Mouse (Mus musculus): ENCODE measurements around the gene Kcnj5. TPM values are rescaled to one million over a fixed set of nuclear protein-coding genes. Genes with fewer than 3 reads are reported as not detected.
A peak's percentile ranks its signal among the peaks of the same experiment; 100 is the strongest.

Gene Kcnj5
- polyA plus RNA-seq, 1 experiment from 2014 or later: 1.3 TPM

- no peak overlapping the region for H3K4me3 ChIP-seq
- no peak overlapping the region for H3K27ac ChIP-seq
- 0 out of 2 replicates have a peak overlapping the region, but pooled peaks have one; percentile 8 for H3K4me2 ChIP-seq
- no peaks in the 10 kb centered on the region for H3K36me3 ChIP-seq (replicated peaks)
- no peaks in the 10 kb centered on the region for H3K27me3 ChIP-seq (replicated peaks)
- H3K9ac ChIP-seq: no peak overlapping the region
- 70% methylated on average over 4 of the region's 4 CpGs for WGBS
- H3K9me3 ChIP-seq: no peaks in the 10 kb centered on the region
- no peak for ATAC-seq (replicated peaks)
- H3K4me1 ChIP-seq: peaks cover 7% of the 10 kb centered on the region
Measured at GRCm38 (mm10) chr9:32312208-32312607, 31.9 kb downstream of the Kcnj5 start.

DNA sequence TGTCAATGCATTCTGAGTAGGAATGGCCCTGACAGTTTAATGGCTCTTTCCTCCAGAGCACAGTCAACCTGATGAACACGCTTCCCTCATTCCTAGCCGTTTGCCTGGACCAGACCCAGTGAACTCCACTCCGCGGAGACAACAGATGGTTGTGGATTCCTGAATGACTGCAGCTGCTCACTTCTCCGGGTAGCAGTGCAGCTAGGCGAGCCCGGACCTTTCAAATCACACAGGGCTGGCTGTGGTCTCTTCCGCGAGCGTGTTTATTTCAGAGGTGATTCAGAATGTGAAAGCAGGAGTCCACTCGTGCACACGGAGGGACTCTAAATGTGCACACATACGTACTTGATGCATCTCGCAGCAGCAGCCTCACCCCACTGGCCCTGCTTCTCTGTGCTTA, 32.4 kb downstream of the Kcnj5 start:
- ATAC-seq (replicated peaks): no peak

GRCm38 (mm10) chr9:32302501-32303150, 41.5 kb downstream of the Kcnj5 start:
- no peaks in the 10 kb centered on the region for H3K4me1 ChIP-seq
- H3K9me3 ChIP-seq: no peaks in the 10 kb centered on the region
- 38% methylated on average over 13 of the region's 13 CpGs for WGBS
- no peak overlapping the region for H3K9ac ChIP-seq
- peak; percentile 56; the same call in 1 of the 2 replicates for ATAC-seq (replicated peaks)
- no peak overlapping the region for H3K4me2 ChIP-seq
- H3K27ac ChIP-seq: no peak overlapping the region
- H3K36me3 ChIP-seq (replicated peaks): no peaks in the 10 kb centered on the region
- H3K4me3 ChIP-seq: no peak overlapping the region
- no peaks in the 10 kb centered on the region for H3K27me3 ChIP-seq (replicated peaks)

More for the DNA sequence above, 32.4 kb downstream of the Kcnj5 start:
- Histone ChIP-seq H3K9me3 (no peaks in the 10 kb centered on the region), H3K9ac (no peak overlapping the region), H3K4me1 (peaks cover 7% of the 10 kb centered on the region), H3K4me2 (0 out of 2 replicates have a peak overlapping the region, but pooled peaks have one; percentile 8), H3K27ac (no peak overlapping the region), H3K36me3 (replicated peaks) (no peaks in the 10 kb centered on the region), H3K4me3 (no peak overlapping the region), H3K27me3 (replicated peaks) (no peaks in the 10 kb centered on the region)
- whole genome bisulfite sequencing: 52% methylated on average over 14 of the region's 14 CpGs

GRCm38 (mm10) chr9:32295061-32295800, 48.9 kb downstream of the Kcnj5 start:
- Histone ChIP-seq H3K4me3 (no peak overlapping the region), H3K27ac (no peak overlapping the region), H3K4me2 (no peak overlapping the region), H3K9ac (no peak overlapping the region), H3K9me3 (no peaks in the 10 kb centered on the region), H3K36me3 (replicated peaks) (no peaks in the 10 kb centered on the region), H3K4me1 (peaks cover 11% of the 10 kb centered on the region), H3K27me3 (replicated peaks) (no peaks in the 10 kb centered on the region)
- ATAC-seq (replicated peaks): no peak
- WGBS: 86% methylated on average over 9 of the region's 9 CpGs

DNA sequence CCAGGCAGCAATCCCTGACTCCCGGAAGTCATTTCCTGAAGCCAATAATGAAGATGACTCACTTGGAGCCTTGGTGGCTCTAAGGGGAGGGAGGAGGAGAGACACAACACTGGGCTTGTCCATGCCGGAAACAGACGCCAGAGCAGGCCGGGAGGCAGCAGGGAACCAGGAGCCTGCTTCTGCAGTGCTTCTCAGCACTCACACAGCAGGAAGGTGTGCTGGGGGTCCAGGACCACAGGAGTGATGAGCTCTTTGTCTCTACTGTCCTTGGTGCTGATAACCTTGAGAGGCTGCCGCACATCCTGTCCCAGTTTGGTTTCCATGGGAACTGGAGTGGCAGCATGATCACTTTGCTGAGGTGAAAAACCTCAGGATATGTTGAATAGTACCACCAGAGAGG, 51.5 kb downstream of the Kcnj5 start:
- WGBS: 35% methylated on average over 5 of the region's 5 CpGs
- peak overlapping the region; percentile 71 for H3K27ac ChIP-seq
- peak; percentile 74 for ATAC-seq (replicated peaks)

GRCm38 (mm10) chr9:32291618-32292017, 52.5 kb downstream of the Kcnj5 start:
- Histone ChIP-seq H3K4me1 (peaks cover 11% of the 10 kb centered on the region), H3K27ac (no peak overlapping the region), H3K36me3 (replicated peaks) (no peaks in the 10 kb centered on the region), H3K9me3 (no peaks in the 10 kb centered on the region), H3K9ac (no peak overlapping the region), H3K4me3 (no peak overlapping the region), H3K27me3 (replicated peaks) (no peaks in the 10 kb centered on the region), H3K4me2 (no peak overlapping the region)
- ATAC-seq (replicated peaks): no peak
- WGBS: 64% methylated on average over 7 of the region's 7 CpGs

More for the DNA sequence above, 51.5 kb downstream of the Kcnj5 start:
- Histone ChIP-seq H3K9me3 (no peaks in the 10 kb centered on the region), H3K27me3 (replicated peaks) (no peaks in the 10 kb centered on the region), H3K36me3 (replicated peaks) (no peaks in the 10 kb centered on the region), H3K4me3 (no peak overlapping the region), H3K4me1 (peaks cover 11% of the 10 kb centered on the region), H3K4me2 (no peak overlapping the region), H3K9ac (no peak overlapping the region)

- no peak overlapping the region for H3K27ac ChIP-seq
- no peaks in the 10 kb centered on the region for H3K36me3 ChIP-seq (replicated peaks)
- H3K4me1 ChIP-seq: no peaks in the 10 kb centered on the region
- no peaks in the 10 kb centered on the region for H3K27me3 ChIP-seq (replicated peaks)
- no peak for ATAC-seq (replicated peaks)
- H3K9ac ChIP-seq: no peak overlapping the region
- no peaks in the 10 kb centered on the region for H3K9me3 ChIP-seq
- H3K4me3 ChIP-seq: no peak overlapping the region
- H3K4me2 ChIP-seq: no peak overlapping the region
- WGBS: 85% methylated on average over 5 of the region's 5 CpGs
Measured at GRCm38 (mm10) chr9:32283591-32283990, 60.6 kb downstream of the Kcnj5 start.

GRCm38 (mm10) chr9:32280456-32280855, 63.7 kb downstream of the Kcnj5 start:
- H3K9ac ChIP-seq: no peak overlapping the region
- no peaks in the 10 kb centered on the region for H3K36me3 ChIP-seq (replicated peaks)
- H3K4me3 ChIP-seq: no peak overlapping the region
- 89% methylated on average over 5 of the region's 5 CpGs for WGBS
- ATAC-seq (replicated peaks): no peak
- no peak overlapping the region for H3K27ac ChIP-seq
- no peaks in the 10 kb centered on the region for H3K4me1 ChIP-seq
- no peaks in the 10 kb centered on the region for H3K9me3 ChIP-seq
- H3K4me2 ChIP-seq: no peak overlapping the region
- H3K27me3 ChIP-seq (replicated peaks): no peaks in the 10 kb centered on the region

- 72% methylated on average over 3 of the region's 3 CpGs for WGBS
- H3K4me3 ChIP-seq: no peak overlapping the region
Measured at GRCm38 (mm10) chr9:32279789-32280188, 64.4 kb downstream of the Kcnj5 start.

DNA sequence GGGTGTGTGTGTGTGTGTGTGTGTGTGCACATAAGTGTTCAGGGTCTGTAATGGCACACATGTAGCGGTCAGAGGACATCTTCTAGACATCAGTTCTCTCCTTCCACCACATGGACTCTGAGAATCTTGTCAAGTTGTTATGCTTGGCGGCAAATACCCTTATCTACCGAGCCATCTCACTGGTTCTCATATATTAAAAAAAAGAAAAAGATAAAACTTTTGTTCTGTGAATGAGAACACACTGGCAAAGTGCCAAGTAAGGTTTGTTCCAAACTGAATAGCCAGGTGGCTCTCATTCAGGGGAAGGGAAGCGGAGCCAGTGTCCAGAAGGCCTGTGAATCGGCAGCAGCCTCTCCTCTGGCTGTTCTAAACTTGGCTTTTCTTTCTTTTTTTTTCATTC, 66.1 kb downstream of the Kcnj5 start:
- Histone ChIP-seq H3K27ac (no peak overlapping the region), H3K4me1 (no peaks in the 10 kb centered on the region), H3K4me2 (no peak overlapping the region), H3K9me3 (no peaks in the 10 kb centered on the region), H3K36me3 (replicated peaks) (no peaks in the 10 kb centered on the region), H3K27me3 (replicated peaks) (no peaks in the 10 kb centered on the region), H3K9ac (no peak overlapping the region), H3K4me3 (no peak overlapping the region)
- 85% methylated on average over 5 of the region's 5 CpGs for WGBS
- no peak for ATAC-seq (replicated peaks)

More at GRCm38 (mm10) chr9:32279789-32280188, 64.4 kb downstream of the Kcnj5 start:
- Histone ChIP-seq H3K9me3 (no peaks in the 10 kb centered on the region), H3K4me2 (no peak overlapping the region), H3K9ac (no peak overlapping the region), H3K36me3 (replicated peaks) (no peaks in the 10 kb centered on the region), H3K4me1 (no peaks in the 10 kb centered on the region), H3K27me3 (replicated peaks) (no peaks in the 10 kb centered on the region), H3K27ac (no peak overlapping the region)
- ATAC-seq (replicated peaks): no peak

- no peak overlapping the region for H3K4me3 ChIP-seq
- ATAC-seq (replicated peaks): peak; percentile 82
- whole genome bisulfite sequencing: 10% methylated on average over 5 of the region's 5 CpGs
- no peak overlapping the region for H3K27ac ChIP-seq
- H3K9me3 ChIP-seq: no peaks in the 10 kb centered on the region
- no peaks in the 10 kb centered on the region; the same call in 1 of the 2 replicates for H3K27me3 ChIP-seq (replicated peaks)
- H3K36me3 ChIP-seq (replicated peaks): no peaks in the 10 kb centered on the region
- no peaks in the 10 kb centered on the region for H3K4me1 ChIP-seq
- no peak overlapping the region for H3K9ac ChIP-seq
- no peak overlapping the region for H3K4me2 ChIP-seq
Measured at GRCm38 (mm10) chr9:32271896-32272444, 72.2 kb downstream of the Kcnj5 start.
